Mouse (Mus musculus) intestine, embryonic 16.5 days (tissue): ENCODE measurements around the gene Lpp. TPM values are rescaled to one million over a fixed set of nuclear protein-coding genes. Genes with fewer than 3 reads are reported as not detected.

Experiments used
- ATAC-seq: fragments of 200-750 bp; cut with Nextera tagmentation; 2 replicates; pipeline ENCODE4 v1.8.0; 2017; ENCODE audit warnings: moderate TSS enrichment, moderate library complexity
- H3K27ac ChIP-seq: fragments of 300-500 bp; sonication (generic); 2 replicates; pipeline ENCODE4 v1.5.1; 2014; ENCODE audit warnings: mild to moderate bottlenecking, low read length
- H3K27me3 ChIP-seq: fragments of 300-500 bp; sonication (generic); replicated peaks from 2 replicates; pipeline ENCODE4 v1.6.1; 2014; ENCODE audit warnings: low read length, control low read depth, mixed read lengths; ENCODE audit not compliant: control insufficient read depth, insufficient read depth
- H3K36me3 ChIP-seq: fragments of 300-500 bp; sonication (generic); 2 replicates; pipeline ENCODE4 v1.6.1; 2014; ENCODE audit warnings: low read length, control low read depth; ENCODE audit not compliant: control insufficient read depth, insufficient read depth
- H3K4me1 ChIP-seq: fragments of 300-500 bp; sonication (generic); 2 replicates; pipeline ENCODE4 v1.6.1; 2014; ENCODE audit warnings: low read length, control low read depth, mixed read lengths; ENCODE audit not compliant: control insufficient read depth, insufficient read depth
- H3K4me2 ChIP-seq: fragments of 300-500 bp; sonication (generic); 2 replicates; pipeline ENCODE4 v1.6.1; 2014; ENCODE audit warnings: low read depth, low read length, control low read depth
- H3K4me3 ChIP-seq: fragments of 300-500 bp; sonication (generic); 2 replicates; pipeline ENCODE4 v1.5.1; 2014; ENCODE audit warnings: mild to moderate bottlenecking, low read length
- H3K9ac ChIP-seq: fragments of 300-500 bp; sonication (generic); 2 replicates; pipeline ENCODE4 v1.6.1; 2014; ENCODE audit warnings: low read depth, low read length
- H3K9me3 ChIP-seq: fragments of 300-500 bp; sonication (generic); 2 replicates; pipeline ENCODE4 v1.6.1; 2016; ENCODE audit warnings: low read length, control low read depth; ENCODE audit not compliant: control insufficient read depth
- WGBS: fragments of 180-500 bp; shearing (Covaris S2); extraction: QIAGEN DNeasy Blood & Tissue Kit; methylation state at CpG from one replicate; pipeline ENCODE4 v1.1.7; 2014; 5-methylcytosine and 5-hydroxymethylcytosine counted together
- polyA plus RNA-seq: library from polyadenylated mRNA; unstranded; fragments of >200 nt; fragmentation: Nextera tagmentation; extraction: Ambion mirVana; gene quantifications from 2 replicates; pipeline ENCODE4 v1.2.1, GENCODE M21; 2015

Lpp gene
- polyA plus RNA-seq, 1 experiment from 2014 or later, result 64.7 TPM

DNA sequence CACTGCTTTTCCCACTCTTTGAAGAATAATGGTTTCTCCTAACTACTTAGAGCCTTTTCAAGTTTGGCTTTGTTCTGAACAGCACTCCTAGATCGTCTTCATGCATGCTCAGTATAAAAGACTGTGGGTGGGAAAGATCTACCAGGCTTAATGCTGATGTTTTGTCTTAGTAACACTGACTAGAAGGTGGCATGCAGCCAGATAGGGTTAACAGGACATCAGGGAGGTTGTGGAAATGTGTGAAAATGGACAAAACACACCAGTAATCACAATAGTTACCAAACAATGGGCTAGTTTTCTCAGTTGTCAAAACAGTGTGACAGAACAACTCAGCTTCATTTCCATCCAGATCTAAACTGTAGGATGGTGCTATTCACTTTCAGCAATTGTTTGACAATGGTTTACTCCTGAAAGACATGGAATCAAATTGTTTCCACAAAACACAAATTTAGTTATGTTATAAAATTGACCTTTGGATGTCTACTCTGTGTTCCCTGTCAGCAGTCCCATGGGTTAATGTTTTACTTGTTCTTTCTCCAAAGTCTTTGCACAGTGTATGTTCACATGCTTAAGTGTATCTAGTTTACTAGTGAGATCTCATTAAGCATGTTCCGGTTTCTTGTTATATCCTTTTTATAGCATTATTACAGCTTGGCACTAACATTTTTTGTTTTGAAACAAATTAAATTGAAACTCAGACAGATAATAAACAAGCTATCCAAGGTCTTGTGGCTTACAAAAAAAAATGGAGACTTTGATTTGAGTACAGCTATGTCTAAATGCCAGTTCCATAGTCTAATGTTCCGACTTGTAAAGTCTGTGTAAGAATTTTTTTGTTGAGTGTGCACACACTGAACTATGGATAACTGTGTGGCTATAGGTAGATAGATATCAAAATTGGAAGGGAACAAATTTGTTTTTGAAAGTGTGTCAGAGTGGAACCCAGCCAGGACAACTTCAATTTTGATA is 229.2 kb downstream of the Lpp start:
- WGBS, result 66% methylated on average over 3 of the region's 3 CpGs
- Histone ChIP-seq H3K9me3 (no peaks in the 10 kb centered on the region), H3K4me2 (no peak overlapping the region), H3K36me3 (no peaks in the 10 kb centered on the region), H3K4me3 (no peak overlapping the region), H3K9ac (no peak overlapping the region), H3K27ac (peak overlapping the region; percentile 31; the same call in 1 of the 2 replicates), H3K4me1 (peaks cover 12% of the 10 kb centered on the region), H3K27me3 (no peaks in the 10 kb centered on the region)
- ATAC-seq, result peak; percentile 90

DNA sequence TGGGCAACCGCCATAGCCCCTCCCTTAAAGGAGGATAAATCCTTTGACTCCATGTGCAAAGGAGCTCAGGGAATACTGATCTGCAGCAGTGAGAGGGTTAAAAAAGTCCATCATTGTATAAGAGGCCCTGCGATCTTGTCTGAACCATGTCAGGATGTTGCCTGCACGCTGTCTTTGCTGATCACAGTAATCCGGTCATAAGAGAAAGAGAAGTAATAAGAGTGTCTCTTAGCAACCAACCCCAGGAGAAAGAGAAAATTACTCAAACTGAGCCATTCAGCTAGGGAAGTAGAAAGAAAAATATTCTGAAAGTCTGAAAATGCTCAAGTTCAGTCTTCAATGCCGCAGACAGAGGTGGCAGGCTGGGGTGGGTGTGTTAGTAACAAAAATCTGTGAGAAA is 231.0 kb downstream of the Lpp start:
- Histone ChIP-seq H3K27ac (no peak overlapping the region; the same call in 1 of the 2 replicates), H3K4me2 (no peak overlapping the region), H3K36me3 (no peaks in the 10 kb centered on the region), H3K9ac (no peak overlapping the region), H3K4me1 (peaks cover 12% of the 10 kb centered on the region), H3K27me3 (no peaks in the 10 kb centered on the region), H3K4me3 (no peak overlapping the region), H3K9me3 (no peaks in the 10 kb centered on the region)
- WGBS, result 51% methylated on average over 5 of the region's 5 CpGs
- ATAC-seq, result no peak

DNA sequence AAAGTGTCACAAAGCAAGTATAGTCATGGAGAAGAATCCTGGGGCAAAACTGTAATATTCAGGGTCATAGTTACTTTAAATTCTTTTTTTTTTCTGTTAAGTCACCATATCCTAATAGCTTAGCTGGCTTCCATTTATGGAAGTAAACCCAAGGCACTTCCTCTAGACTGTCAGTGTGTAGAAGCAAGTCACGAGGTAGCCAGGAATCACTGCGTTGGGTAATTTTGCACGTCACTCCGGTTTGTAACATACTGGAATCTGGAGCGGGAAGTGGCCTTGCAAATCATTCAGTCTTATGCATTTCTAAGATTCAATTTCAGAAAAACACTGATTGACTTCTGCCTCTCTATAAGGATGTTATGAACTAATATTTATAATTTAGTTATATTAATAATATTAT is 232.3 kb downstream of the Lpp start:
- no peak overlapping the region for H3K4me2 ChIP-seq
- H3K4me3 ChIP-seq, result no peak overlapping the region
- H3K36me3 ChIP-seq, result no peaks in the 10 kb centered on the region
- 88% methylated on average over 5 of the region's 5 CpGs for WGBS
- ATAC-seq, result no peak
- H3K27me3 ChIP-seq, result no peaks in the 10 kb centered on the region
- no peak overlapping the region for H3K9ac ChIP-seq
- no peaks in the 10 kb centered on the region for H3K9me3 ChIP-seq
- H3K4me1 ChIP-seq, result peaks cover 12% of the 10 kb centered on the region
- no peak overlapping the region for H3K27ac ChIP-seq

DNA sequence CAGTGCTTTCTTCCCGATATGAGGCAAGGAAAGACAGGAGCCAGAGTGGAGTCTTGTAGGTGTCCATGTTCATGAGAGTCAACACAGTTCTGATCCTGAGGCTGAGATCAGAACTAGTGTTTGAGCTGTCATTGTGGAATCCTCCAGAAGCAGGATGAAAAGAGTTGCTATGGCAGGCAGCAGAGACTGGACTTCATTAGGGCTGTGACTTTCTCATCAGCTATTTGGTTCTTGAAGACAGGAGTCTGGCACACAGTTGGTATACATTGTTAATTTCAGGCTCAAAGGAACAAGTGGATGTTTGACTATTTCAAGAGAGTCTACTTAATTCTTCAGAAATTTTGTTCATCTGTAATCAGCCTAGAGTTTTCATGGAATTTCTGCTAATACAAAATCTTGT is 235.5 kb downstream of the Lpp start:
- ATAC-seq, result no peak
- Histone ChIP-seq H3K4me2 (no peak overlapping the region), H3K36me3 (no peaks in the 10 kb centered on the region), H3K4me1 (peaks cover 5% of the 10 kb centered on the region; the same call in 1 of the 2 replicates), H3K9ac (no peak overlapping the region), H3K27me3 (no peaks in the 10 kb centered on the region), H3K27ac (no peak overlapping the region), H3K9me3 (no peaks in the 10 kb centered on the region), H3K4me3 (no peak overlapping the region)
- WGBS, result 93% methylated on average over 1 of the region's 1 CpGs

DNA sequence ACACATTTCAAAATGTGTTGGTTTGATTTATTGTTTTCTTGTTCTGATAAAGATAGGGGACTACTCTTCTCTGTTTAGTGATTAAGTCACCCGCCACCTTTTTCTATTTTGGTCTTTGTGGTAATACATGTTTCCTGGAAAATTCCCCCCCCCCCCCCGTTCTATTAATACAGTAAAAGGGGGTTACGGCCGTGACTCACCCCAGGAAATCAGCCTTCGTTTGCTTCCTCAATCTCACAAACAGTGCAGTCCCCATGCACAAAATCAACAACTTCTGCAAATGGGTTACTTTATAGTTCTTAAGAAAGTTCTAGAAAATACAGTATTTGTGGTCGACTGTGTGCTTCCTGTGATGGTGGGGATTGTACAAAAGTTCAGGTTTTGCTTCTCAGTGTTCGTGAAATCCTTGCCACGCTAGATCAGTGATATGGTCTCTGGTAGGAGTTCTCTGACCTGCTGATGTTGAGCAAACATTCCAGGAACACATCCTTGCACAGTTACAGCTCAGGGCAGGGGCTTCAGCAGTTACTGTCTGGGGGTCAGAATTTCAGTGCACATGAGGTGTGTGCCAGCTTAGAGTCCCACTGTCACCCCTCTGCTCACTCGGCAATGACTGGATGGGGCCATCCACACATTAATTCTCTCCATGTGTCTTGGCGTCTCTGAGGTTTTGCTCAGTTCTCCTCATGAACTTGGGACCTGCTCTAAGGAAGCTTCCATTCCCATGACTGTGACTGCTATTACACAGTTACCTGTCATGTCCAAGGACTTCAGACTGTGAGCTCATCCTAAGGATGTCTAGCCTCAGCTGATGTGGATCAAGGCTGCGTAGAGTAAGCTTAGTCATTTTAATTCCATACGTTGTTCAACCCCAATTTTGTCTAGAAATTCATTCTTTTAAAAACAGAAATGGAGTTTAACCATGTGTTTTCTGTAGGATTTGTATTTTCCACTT is 236.2 kb downstream of the Lpp start:
- H3K9me3 ChIP-seq, result no peaks in the 10 kb centered on the region
- ATAC-seq, result no peak
- H3K9ac ChIP-seq, result no peak overlapping the region
- no peaks in the 10 kb centered on the region for H3K27me3 ChIP-seq
- H3K27ac ChIP-seq, result no peak overlapping the region
- H3K36me3 ChIP-seq, result no peaks in the 10 kb centered on the region
- no peaks in the 10 kb centered on the region for H3K4me1 ChIP-seq
- WGBS, result 78% methylated on average over 12 of the region's 12 CpGs
- H3K4me3 ChIP-seq, result no peak overlapping the region
- H3K4me2 ChIP-seq, result no peak overlapping the region

DNA sequence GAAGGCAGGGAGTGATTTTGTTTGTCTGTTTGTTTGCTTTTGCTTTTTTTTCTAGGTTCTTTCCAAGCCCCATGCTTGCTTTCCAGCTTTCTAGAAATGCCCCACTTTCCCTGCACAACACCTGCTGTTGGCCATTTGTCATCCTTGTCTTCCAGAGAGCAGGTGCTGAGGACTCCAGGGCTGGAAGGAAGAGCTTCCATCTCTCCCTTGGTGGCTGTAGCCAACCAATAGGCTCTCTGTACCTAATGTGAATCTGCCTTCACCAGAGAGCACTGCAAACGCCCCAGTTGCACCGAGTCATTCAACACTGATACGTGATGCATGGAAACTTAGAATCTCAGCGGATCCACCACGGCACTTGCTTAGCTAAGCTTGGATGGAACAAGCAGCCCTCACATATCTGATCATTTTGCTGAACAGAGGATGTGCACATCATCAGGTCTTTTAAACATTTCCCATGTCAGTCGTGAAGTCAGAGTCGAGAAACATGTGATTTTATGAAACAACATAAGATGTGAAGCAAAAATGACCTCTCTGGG is 242.1 kb downstream of the Lpp start:
- H3K27me3 ChIP-seq, result no peaks in the 10 kb centered on the region
- no peak overlapping the region for H3K9ac ChIP-seq
- H3K4me1 ChIP-seq, result no peaks in the 10 kb centered on the region
- WGBS, result 90% methylated on average over 7 of the region's 7 CpGs
- ATAC-seq, result no peak
- no peak overlapping the region for H3K4me2 ChIP-seq
- no peaks in the 10 kb centered on the region for H3K36me3 ChIP-seq
- no peak overlapping the region for H3K27ac ChIP-seq
- no peak overlapping the region for H3K4me3 ChIP-seq
- H3K9me3 ChIP-seq, result no peaks in the 10 kb centered on the region

DNA sequence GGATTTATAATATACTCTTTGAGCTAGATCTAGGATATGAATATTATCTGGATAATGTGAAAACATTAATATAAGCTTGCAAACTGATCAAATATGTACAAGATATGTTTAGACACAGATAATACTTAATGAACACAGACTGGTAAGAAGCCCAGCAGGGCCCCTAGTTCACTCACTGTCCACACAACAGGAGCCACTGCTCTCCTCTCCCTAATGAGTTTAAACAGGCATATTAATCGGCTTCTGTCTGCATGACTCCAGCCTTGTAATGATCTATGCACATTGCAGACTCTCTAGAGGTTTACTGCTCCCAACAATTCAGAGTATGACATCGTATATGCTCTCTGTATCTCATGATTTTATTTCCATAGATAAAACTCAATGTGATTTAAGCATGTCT is 243.6 kb downstream of the Lpp start:
- H3K4me1 ChIP-seq, result no peaks in the 10 kb centered on the region
- no peaks in the 10 kb centered on the region for H3K27me3 ChIP-seq
- WGBS, result 82% methylated on average over 2 of the region's 2 CpGs
- H3K9me3 ChIP-seq, result no peaks in the 10 kb centered on the region
- H3K4me2 ChIP-seq, result no peak overlapping the region
- H3K36me3 ChIP-seq, result no peaks in the 10 kb centered on the region
- ATAC-seq, result no peak
- H3K4me3 ChIP-seq, result no peak overlapping the region
- H3K27ac ChIP-seq, result no peak overlapping the region
- H3K9ac ChIP-seq, result no peak overlapping the region

DNA sequence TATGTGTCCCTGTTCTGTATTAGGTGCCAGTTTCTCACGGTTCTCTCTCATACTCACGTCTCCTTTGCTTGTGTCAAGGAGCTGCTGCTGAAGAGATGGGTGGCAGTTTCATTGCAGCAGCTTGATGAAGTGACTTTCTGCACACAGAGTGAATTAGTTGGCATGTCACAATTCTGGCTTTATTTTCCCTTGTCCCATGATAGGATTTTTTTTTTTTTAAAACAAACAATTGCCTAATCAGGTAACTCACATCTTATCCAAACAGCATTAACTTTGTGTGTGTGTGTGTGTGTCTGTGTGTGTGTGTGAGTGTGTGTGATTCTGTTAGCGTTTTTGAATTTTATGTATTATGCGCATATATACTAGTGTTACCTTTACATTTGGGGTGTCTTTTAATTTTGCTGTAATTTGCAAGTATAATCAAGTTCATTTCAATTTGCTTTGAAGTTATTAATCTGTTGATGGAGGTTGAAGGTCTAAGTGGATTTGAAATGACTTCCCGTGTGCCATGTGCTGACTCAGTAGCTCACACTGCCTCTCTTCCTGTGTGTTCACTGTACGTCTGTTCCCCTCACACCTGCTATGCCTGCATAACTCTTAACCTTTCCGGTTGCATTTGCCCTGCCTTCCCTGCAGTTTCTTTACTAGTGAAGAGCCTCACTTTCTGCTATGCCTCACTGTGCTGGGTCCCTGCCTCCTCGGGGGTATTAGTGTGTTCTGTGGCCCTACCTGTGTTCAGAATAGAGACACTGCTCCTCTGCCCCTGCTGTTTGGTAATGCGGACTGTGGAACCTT is 247.9 kb downstream of the Lpp start:
- Histone ChIP-seq H3K36me3 (no peaks in the 10 kb centered on the region), H3K27ac (no peak overlapping the region), H3K4me2 (no peak overlapping the region), H3K4me1 (no peaks in the 10 kb centered on the region), H3K9me3 (no peaks in the 10 kb centered on the region), H3K27me3 (no peaks in the 10 kb centered on the region), H3K9ac (no peak overlapping the region), H3K4me3 (no peak overlapping the region)
- ATAC-seq, result no peak
- 82% methylated on average over 9 of the region's 9 CpGs for WGBS
